Mouse (Mus musculus): Measurements from ENCODE around the gene Slc25a28. TPM values are rescaled to one million over a fixed set of nuclear protein-coding genes. Genes with fewer than 3 reads are reported as not detected.

The Slc25a28 gene
- polyA plus RNA-seq (2012; rRNA removed) = 17.5 and 18.6 TPM in 2 replicates

GRCm38 (mm10) chr19:43674730-43675524 is at the start of gene Slc25a28:
Gene Slc25a28, minus strand, starts transcription at chr19:43674881.

GRCm38 (mm10) chr19:43689419-43690246 is 15.0 kb upstream of the Slc25a28 start, which contains the start of gene Entpd7:
Gene Entpd7, plus strand, starts transcription at chr19:43689672.

Other genes starting within 250 kb of the Slc25a28 start
- gene Cnnm1, start 234.4 kb downstream of the Slc25a28 start, polyA plus RNA-seq (2012; rRNA removed) = 0.07 and 0.15 TPM in 2 replicates
- gene Got1, start 150.3 kb downstream of the Slc25a28 start, polyA plus RNA-seq (2012; rRNA removed) = 10.2 and 10.9 TPM in 2 replicates
- 0.05 and 0.09 TPM in 2 replicates for gene Nkx2-3, start 62.6 kb downstream of the Slc25a28 start, polyA plus RNA-seq (2012; rRNA removed)
- gene Entpd7, start 14.8 kb upstream of the Slc25a28 start, polyA plus RNA-seq (2012; rRNA removed) = 1.4 and 1.5 TPM in 2 replicates
- gene Cutc, start 78.1 kb upstream of the Slc25a28 start, polyA plus RNA-seq (2012; rRNA removed) = 7.2 TPM in 2 replicates
- 7.1 and 9.1 TPM in 2 replicates for gene Cox15, start 78.1 kb upstream of the Slc25a28 start, polyA plus RNA-seq (2012; rRNA removed)
- gene Abcc2, start 107.3 kb upstream of the Slc25a28 start, polyA plus RNA-seq (2012; rRNA removed) = 12.7 and 14.3 TPM in 2 replicates

All from liver, embryonic 14 days (tissue).